Mouse (Mus musculus): Measurements from ENCODE around the gene Fndc3b. TPM values are rescaled to one million over a fixed set of nuclear protein-coding genes. Genes with fewer than 3 reads are reported as not detected.

The Fndc3b gene
- polyA plus RNA-seq, 1 experiment from 2014 or later: 14.9 TPM

DNA sequence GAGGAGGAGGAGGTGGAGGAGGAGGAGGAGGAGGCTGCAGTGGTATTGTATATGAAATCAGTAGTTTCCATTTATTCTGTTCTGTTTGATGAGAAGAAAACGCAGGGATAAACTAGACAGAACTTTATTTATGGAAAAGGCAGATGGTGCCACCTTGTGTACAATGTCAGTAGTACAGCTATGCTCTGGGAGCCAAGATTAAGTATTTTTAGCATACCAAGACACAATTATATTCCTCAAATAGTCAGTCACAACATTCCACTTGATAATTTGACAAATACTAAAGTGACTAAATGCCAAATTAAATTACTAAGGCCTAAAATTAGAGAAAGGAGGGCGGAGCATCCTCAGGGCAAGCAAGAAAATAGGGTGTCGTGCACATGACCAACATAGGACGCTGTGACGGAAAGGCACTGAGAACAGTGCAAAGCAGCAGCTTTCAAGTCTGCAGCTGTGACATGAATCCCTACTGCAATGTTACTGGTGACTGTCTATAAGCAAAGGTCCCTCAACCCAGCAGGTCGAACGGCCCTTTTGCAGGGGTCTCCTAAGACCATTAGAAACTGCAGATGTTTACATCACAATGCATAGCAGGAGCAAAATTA is 244.7 kb downstream of the Fndc3b start:
- 70% methylated on average over 7 of the region's 7 CpGs for WGBS (ENCODE audit: insufficient replicate concordance)
- DNase-seq (no peak), ATAC-seq (no peak)

DNA sequence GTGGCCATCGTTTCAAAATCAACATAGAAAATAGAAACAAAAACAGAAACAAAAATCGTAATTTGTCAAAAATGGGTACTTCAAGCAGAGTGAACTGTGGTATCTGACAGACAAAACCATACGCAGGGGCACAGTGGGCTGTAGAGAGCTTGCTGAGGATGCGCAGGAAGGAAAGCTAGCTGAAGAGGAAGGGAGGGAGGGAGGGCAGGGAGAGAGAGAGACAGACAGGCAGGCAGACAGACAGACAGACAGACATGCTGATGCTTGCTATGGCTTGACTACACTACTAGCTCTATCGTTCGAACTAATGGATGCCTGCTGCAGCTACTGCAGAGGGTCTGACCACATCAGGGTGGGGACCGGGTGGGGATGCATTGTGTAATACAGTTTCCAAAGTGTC is 247.7 kb downstream of the Fndc3b start:
- Histone ChIP-seq H3K4me3 (ENCODE audit: low read depth, low read length) (no peak overlapping the region), H3K27me3 (ENCODE audit: insufficient read depth, low read length) (no peaks in the 10 kb centered on the region), H3K4me1 (ENCODE audit: insufficient read depth) (no peaks in the 10 kb centered on the region), H3K9ac (replicated peaks) (no peak overlapping the region), H3K4me2 (ENCODE audit: low read depth, low read length) (no peak overlapping the region), H3K27ac (ENCODE audit: low read depth) (no peak overlapping the region), H3K9me3 (ENCODE audit: low read length) (no peaks in the 10 kb centered on the region), H3K36me3 (replicated peaks; ENCODE audit: insufficient read depth, low read length) (peaks cover 60% of the 10 kb centered on the region)
- DNase-seq (no peak), ATAC-seq (no peak)
- no peak for TF ChIP-seq EP300 (IDR thresholded peaks at IDR 0.05; ENCODE audit: low read depth)
- TF ChIP-seq CTCF (IDR thresholded peaks at IDR 0.05; ENCODE audit: low read depth): no peak
- 79% methylated on average over 7 of the region's 7 CpGs for WGBS (ENCODE audit: insufficient replicate concordance)

More for the DNA sequence above, 244.7 kb downstream of the Fndc3b start:
- TF ChIP-seq EP300 (IDR thresholded peaks at IDR 0.05; ENCODE audit: low read depth): no peak
- TF ChIP-seq CTCF (IDR thresholded peaks at IDR 0.05; ENCODE audit: low read depth): peak; percentile 69
- no peaks in the 10 kb centered on the region for H3K4me1 ChIP-seq (ENCODE audit: insufficient read depth)
- H3K36me3 ChIP-seq (replicated peaks; ENCODE audit: insufficient read depth, low read length): peaks cover 42% of the 10 kb centered on the region
- H3K9ac ChIP-seq (replicated peaks): no peak overlapping the region
- H3K27me3 ChIP-seq (ENCODE audit: insufficient read depth, low read length): no peaks in the 10 kb centered on the region
- H3K4me3 ChIP-seq (ENCODE audit: low read depth, low read length): no peak overlapping the region
- H3K27ac ChIP-seq (ENCODE audit: low read depth): no peak overlapping the region
- H3K4me2 ChIP-seq (ENCODE audit: low read depth, low read length): no peak overlapping the region
- no peaks in the 10 kb centered on the region for H3K9me3 ChIP-seq (ENCODE audit: low read length)

DNA sequence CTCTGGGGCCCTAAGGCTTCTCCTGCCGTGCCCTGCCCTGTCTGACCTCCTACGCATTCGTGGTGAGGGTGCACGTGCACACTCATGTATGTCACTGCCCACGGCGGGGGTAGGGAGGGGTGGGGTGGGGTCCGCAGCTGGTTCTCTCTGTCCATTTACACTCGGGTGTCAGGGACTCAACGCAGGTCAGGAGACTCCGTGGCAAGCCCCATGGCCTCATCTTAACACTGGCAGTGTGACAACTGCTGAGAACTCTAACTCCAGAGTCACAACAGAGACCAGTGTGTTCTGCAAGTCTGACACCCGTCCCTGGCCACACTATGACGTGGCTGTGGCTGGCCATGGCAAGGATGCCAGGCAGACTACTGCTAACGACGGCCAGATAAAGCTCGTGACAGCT is 248.2 kb downstream of the Fndc3b start:
- Histone ChIP-seq H3K9me3 (ENCODE audit: low read length) (no peaks in the 10 kb centered on the region), H3K27ac (ENCODE audit: low read depth) (no peak overlapping the region), H3K36me3 (replicated peaks; ENCODE audit: insufficient read depth, low read length) (peaks cover 64% of the 10 kb centered on the region), H3K9ac (replicated peaks) (no peak overlapping the region), H3K4me3 (ENCODE audit: low read depth, low read length) (no peak overlapping the region), H3K27me3 (ENCODE audit: insufficient read depth, low read length) (no peaks in the 10 kb centered on the region), H3K4me1 (ENCODE audit: insufficient read depth) (no peaks in the 10 kb centered on the region), H3K4me2 (ENCODE audit: low read depth, low read length) (no peak overlapping the region)
- TF ChIP-seq CTCF (IDR thresholded peaks at IDR 0.05; ENCODE audit: low read depth): no peak
- TF ChIP-seq EP300 (IDR thresholded peaks at IDR 0.05; ENCODE audit: low read depth): no peak
- WGBS (ENCODE audit: insufficient replicate concordance): 71% methylated on average over 14 of the region's 15 CpGs
- no peak for ATAC-seq
- DNase-seq: no peak

DNA sequence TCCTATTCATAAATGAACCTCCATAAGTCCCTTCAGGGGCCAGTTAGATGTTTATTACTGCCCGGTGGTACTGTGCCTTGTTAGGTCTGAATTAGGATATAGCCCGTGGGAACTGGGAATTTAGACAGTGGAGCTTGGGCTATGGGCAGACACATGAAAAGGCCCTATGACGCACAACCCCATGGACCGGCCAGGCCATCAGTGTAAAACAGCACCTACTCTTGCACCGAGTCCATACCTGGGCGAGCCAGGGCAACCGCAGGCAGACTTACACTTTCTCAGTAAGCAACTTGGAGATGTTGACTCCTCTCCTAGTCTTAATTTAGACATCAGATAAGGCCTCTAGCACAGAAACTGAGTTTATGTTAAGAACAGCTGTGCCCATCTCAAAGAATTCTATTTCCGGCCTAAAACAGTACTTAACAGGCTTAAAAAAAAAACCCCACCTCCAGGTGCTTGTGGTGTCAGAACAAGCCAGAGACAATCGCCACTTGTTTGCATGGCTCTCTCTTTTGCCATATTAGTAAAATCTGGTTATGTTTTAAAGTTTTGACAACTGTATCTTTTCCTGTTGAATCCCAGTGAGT is 248.7 kb downstream of the Fndc3b start:
- no peaks in the 10 kb centered on the region for H3K4me1 ChIP-seq (ENCODE audit: insufficient read depth)
- no peak overlapping the region for H3K9ac ChIP-seq (replicated peaks)
- no peak overlapping the region for H3K4me2 ChIP-seq (ENCODE audit: low read depth, low read length)
- no peak for ATAC-seq
- WGBS (ENCODE audit: insufficient replicate concordance): 81% methylated on average over 9 of the region's 9 CpGs
- H3K27ac ChIP-seq (ENCODE audit: low read depth): no peak overlapping the region
- no peak overlapping the region for H3K4me3 ChIP-seq (ENCODE audit: low read depth, low read length)
- peaks cover 64% of the 10 kb centered on the region for H3K36me3 ChIP-seq (replicated peaks; ENCODE audit: insufficient read depth, low read length)
- DNase-seq: no peak
- no peaks in the 10 kb centered on the region for H3K9me3 ChIP-seq (ENCODE audit: low read length)
- no peak for TF ChIP-seq CTCF (IDR thresholded peaks at IDR 0.05; ENCODE audit: low read depth)
- no peak for TF ChIP-seq EP300 (IDR thresholded peaks at IDR 0.05; ENCODE audit: low read depth)
- H3K27me3 ChIP-seq (ENCODE audit: insufficient read depth, low read length): no peaks in the 10 kb centered on the region

- no peak for DNase-seq
- 75% methylated on average over 7 of the region's 7 CpGs for WGBS (ENCODE audit: insufficient replicate concordance)
- Histone ChIP-seq H3K27ac (ENCODE audit: low read depth) (no peak overlapping the region), H3K27me3 (ENCODE audit: insufficient read depth, low read length) (no peaks in the 10 kb centered on the region), H3K9ac (replicated peaks) (no peak overlapping the region), H3K9me3 (ENCODE audit: low read length) (no peaks in the 10 kb centered on the region), H3K36me3 (replicated peaks; ENCODE audit: insufficient read depth, low read length) (peaks cover 66% of the 10 kb centered on the region), H3K4me2 (ENCODE audit: low read depth, low read length) (no peak overlapping the region), H3K4me1 (ENCODE audit: insufficient read depth) (no peaks in the 10 kb centered on the region), H3K4me3 (ENCODE audit: low read depth, low read length) (no peak overlapping the region)
- TF ChIP-seq CTCF (IDR thresholded peaks at IDR 0.05; ENCODE audit: low read depth) (no peak), EP300 (IDR thresholded peaks at IDR 0.05; ENCODE audit: low read depth) (no peak)
- ATAC-seq: peak; percentile 11; the same call in 1 of the 2 replicates
Measured at GRCm38 (mm10) chr3:27461861-27462260, 249.2 kb downstream of the Fndc3b start.

DNA sequence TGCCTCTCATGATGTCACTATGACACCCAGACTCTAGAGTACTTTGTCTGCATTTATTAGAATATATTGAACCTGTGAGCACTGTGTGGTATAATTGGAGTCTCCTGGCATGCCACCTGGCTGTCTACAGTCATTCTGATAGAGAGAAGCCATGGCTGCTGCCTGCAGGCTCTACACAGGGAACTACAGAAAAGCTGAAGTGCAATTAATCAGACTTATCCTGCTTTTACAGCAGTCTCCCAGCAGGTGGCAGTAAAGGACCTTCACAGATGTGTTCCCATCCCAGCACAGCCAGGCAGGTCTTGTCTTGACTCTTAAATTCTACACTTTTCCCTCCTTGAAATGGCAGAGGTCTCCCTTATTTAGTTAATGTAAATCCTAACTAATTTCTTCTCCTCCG is 250.1 kb downstream of the Fndc3b start:
- H3K27ac ChIP-seq (ENCODE audit: low read depth): no peak overlapping the region
- peaks cover 75% of the 10 kb centered on the region for H3K36me3 ChIP-seq (replicated peaks; ENCODE audit: insufficient read depth, low read length)
- WGBS (ENCODE audit: insufficient replicate concordance): 59% methylated on average over 1 of the region's 1 CpGs
- peak; percentile 72 for DNase-seq
- TF ChIP-seq CTCF (IDR thresholded peaks at IDR 0.05; ENCODE audit: low read depth): peak; percentile 82
- TF ChIP-seq EP300 (IDR thresholded peaks at IDR 0.05; ENCODE audit: low read depth): no peak
- no peaks in the 10 kb centered on the region for H3K9me3 ChIP-seq (ENCODE audit: low read length)
- no peak overlapping the region for H3K4me3 ChIP-seq (ENCODE audit: low read depth, low read length)
- H3K4me1 ChIP-seq (ENCODE audit: insufficient read depth): no peaks in the 10 kb centered on the region
- H3K27me3 ChIP-seq (ENCODE audit: insufficient read depth, low read length): no peaks in the 10 kb centered on the region
- no peak overlapping the region for H3K9ac ChIP-seq (replicated peaks)
- ATAC-seq: 0 out of 2 replicates have a peak, but pooled peaks have one; percentile 27
- H3K4me2 ChIP-seq (ENCODE audit: low read depth, low read length): no peak overlapping the region

All from liver, postnatal 0 days (tissue).